Mouse (Mus musculus) kidney, adult 18-20 months (tissue): ENCODE measurements at regions not wholly inside any gene's neighbourhood (a gene's known extent, or its start where the extent isn't known, plus 50 kb on each side); places are given as distances from the start of the nearest gene placed in this dataset.

Source experiments
- DNase-seq: peaks from one replicate; pipeline ENCODE4 v3.0.0; 2021

DNA sequence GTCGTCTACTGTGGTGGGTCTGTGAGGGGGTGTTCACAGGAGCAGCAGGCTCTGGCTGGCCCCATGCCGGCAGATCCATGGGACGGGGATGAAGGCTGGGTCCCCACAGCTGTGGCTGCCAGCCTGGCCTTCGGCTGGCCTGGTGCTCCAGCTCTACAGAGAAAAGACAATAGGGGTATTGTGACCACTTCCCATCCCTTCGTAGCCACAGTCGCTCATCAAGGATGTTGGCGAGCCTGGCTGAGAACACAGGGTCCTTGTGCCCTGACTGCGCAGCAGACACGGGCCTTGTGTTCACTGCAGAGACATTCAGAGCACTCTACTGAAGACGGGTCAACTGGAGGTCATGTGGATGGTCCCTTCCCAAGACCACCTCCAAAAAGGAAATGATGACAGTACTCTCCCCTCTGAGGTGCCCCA is 102.4 kb upstream of the 1700021F07Rik start:
- no peak for DNase-seq

DNA sequence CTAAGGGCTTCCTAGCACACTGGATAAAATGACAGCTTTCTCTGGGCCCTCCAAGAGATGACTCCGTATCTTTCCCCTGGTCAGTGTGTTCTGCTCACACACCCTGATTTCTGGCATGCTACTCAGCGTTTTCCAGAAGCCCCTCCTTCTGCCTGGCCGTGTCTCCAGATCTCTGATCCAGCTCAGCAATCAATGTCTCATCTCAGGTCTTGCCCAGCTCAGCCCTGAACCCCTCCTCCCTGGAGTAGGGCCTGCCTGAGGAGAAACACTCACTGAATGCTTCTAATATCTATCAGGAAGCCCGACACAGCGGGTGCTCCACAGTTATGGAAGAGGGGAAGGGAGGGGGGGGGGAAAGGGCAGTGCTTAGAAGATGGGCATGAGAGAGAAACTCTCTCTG is 101.9 kb upstream of the 1700021F07Rik start:
- DNase-seq: no peak

DNA sequence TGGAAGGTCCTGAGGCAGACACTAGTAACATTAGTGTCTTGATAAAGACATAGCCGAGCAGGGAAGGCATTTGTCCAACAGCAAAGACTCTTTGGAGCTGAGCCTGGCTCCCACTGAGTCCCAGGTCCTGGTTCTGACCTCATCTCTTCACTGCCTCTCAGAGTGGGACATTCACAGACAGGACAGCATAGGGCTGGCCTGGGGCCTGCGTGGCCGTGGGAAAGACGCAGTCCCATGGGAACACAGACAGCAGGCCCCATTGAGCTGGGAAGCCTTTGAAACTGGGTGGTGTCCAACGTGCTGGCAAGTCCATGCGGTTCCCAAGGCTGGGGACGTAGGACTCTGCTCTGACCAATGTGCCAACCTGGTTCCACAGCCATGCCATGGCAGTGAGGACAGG is 97.5 kb upstream of the 1700021F07Rik start:
- DNase-seq: no peak

- DNase-seq: no peak
Observed at GRCm38 (mm10) chr2:173425754-173426153, 96.6 kb upstream of the 1700021F07Rik start.

DNA sequence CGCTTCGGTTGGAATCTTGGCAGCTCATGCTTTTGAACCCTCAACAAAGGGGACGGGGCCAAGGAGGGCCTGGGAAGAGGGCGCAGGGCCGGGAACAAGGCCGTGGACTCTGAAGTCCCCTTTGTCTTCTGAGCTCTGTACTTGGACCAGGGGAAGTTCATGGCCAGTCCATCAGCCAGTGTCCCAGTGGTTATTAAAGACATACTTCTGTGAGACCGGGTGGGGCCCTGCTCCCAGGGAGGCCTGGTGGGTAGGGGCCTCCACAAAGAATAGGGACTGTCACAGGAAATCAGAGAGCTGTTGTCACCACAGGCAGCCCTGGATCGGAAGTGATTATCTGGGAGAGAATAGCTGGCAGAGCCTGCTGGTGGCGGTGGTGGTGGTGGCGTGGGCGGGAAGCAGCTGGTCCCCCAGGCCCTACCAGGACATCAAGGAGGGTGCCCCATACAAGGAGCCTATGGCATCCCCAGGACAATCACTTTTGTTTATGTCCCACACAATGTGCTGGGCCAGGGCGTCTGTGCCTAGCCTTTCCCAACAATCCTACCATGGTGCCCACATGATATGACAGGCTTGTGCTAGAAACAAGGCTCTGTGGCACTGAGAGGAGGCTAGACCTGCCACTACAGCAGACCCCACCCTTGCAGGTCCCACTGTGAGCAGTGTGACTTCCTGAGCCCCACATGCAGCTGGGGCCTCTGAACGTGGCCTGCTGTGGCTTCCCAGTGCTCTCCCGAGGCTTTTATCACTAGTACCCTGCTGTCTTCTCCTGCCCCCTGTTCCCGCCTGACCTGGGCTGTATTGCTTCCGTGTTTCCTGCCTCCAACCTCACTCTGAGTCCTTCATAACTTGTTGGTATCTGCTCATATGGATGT is 96.0 kb upstream of the 1700021F07Rik start:
- DNase-seq: no peak

GRCm38 (mm10) chr2:173427888-173428450 is 94.4 kb upstream of the 1700021F07Rik start:
- DNase-seq: no peak

- DNase-seq: no peak
Observed at GRCm38 (mm10) chr2:173431841-173432240, 90.5 kb upstream of the 1700021F07Rik start.

DNA sequence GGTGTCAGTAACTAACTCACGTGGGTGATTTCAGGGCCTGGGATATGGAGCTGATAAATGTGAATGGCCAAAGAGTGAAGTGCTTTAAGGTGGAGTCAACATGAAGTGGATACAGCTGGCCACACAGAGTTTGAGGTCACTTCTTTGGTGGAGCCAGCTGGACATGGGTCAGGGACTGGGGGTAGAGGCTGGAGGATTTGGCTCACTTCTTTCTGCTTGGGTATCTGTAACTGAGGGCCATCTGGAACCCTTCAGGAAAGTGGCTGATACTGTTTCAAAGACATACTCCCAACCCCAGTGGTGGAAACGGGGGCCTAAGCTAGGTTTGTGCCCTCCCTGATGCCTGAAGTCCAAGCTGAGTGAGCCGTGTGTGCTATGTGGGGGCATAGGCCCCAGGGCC is 90.1 kb upstream of the 1700021F07Rik start:
- DNase-seq: no peak

- no peak for DNase-seq
Observed at GRCm38 (mm10) chr2:173432886-173433624, 89.3 kb upstream of the 1700021F07Rik start.

DNA sequence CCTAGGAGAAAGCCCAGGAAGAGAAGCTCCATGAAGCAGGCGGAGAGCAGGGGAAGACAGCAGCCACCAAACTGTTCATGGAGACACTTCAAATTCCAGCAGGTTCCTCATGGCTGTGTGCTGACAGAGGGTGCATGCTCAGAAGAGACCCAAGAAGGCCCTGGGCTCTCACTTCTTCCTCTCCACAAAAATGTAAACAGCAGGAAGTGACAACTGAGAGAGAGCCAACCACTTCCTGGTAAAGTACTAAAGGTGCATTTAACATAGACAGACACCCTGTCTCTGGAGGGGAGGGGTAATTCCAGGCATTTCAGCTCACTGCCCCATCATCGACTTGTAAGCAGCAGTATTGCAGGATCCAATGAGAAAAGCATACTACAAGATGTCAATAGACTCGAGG is 85.8 kb upstream of the 1700021F07Rik start:
- DNase-seq: no peak

- DNase-seq: no peak
Observed at GRCm38 (mm10) chr2:173439031-173439430, 83.4 kb upstream of the 1700021F07Rik start.

- DNase-seq: no peak
Observed at GRCm38 (mm10) chr2:173442056-173442455, 80.3 kb upstream of the 1700021F07Rik start.

- DNase-seq: no peak
Observed at GRCm38 (mm10) chr2:173443262-173443661, 79.1 kb upstream of the 1700021F07Rik start.

- DNase-seq: no peak
Observed at GRCm38 (mm10) chr2:173444386-173444785, 78.0 kb upstream of the 1700021F07Rik start.

GRCm38 (mm10) chr2:173445039-173445438 is 77.3 kb upstream of the 1700021F07Rik start:
- DNase-seq: no peak

DNA sequence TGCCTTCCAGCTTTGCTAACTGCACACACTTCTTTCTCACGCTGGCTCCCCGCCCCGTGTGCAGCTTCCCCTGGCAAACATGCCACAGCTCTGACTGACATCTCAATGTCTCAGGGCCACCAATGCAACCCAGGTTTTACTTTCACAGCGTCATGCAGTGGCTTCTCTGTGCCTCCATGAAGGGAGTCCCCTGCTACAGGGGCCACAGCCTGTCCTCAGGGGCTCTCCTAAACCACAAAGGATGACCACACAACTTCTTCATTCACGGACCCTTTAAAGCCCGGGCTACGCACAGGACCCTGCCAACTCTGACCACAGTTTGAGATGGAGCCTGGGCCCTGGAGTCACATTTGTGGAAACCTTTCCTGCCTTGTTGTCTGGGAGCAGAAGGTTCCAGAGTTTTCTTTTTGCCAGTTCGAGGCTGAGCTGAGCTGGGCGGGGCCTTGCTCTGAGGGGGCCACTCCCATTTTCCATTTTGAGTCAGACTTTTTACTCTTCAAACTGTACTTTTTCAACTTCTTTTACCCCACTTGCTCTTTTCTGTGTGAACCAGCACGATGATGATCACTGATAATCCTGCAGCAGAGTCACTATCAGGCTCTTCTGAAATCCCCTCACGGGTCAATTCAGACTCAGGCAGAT is 73.7 kb upstream of the 1700021F07Rik start:
- no peak for DNase-seq

DNA sequence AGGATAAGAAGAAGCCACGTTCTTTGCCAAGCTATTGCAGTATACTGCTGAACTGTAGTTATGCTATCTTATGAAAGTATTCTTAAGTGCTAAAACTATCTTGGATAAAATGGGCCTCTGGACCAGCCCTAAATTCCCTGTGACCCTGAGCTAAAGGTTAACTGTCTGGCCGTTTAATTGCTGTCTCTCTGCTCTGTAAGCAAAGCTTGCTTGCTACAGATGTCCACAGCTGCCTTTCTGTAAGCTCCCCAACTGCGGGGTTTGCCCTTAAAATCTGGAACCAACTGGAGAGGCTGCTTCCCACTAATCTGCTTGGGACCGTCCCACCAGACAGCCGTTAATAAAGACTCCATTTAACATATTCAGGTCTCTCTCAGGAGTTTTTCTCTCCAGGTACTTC is 73.2 kb upstream of the 1700021F07Rik start:
- no peak for DNase-seq

DNA sequence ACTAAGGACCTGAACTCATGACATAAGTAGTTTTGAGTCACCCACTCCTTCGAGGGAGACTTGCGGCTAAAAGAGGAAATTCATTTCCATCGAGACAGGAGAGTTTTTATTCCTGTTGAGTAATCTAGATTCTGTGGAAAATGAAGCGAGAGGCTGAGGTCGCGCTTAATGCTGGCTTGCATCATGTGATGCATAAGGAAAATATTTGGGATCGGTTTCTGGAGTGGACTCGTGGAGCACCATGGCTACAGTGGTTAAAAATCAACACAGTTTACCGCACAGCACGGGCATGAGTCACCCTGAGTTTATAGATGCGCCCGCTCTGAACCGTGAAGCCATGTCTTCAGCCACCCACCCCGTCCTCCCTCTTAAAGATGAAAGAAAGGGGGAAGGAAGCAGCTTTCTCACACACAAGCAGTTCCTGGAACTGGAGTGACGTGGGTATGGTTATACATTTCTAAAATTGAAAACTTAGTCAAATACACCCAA is 70.3 kb upstream of the 1700021F07Rik start:
- DNase-seq: no peak

GRCm38 (mm10) chr2:173452800-173453199 is 69.6 kb upstream of the 1700021F07Rik start:
- no peak for DNase-seq

DNA sequence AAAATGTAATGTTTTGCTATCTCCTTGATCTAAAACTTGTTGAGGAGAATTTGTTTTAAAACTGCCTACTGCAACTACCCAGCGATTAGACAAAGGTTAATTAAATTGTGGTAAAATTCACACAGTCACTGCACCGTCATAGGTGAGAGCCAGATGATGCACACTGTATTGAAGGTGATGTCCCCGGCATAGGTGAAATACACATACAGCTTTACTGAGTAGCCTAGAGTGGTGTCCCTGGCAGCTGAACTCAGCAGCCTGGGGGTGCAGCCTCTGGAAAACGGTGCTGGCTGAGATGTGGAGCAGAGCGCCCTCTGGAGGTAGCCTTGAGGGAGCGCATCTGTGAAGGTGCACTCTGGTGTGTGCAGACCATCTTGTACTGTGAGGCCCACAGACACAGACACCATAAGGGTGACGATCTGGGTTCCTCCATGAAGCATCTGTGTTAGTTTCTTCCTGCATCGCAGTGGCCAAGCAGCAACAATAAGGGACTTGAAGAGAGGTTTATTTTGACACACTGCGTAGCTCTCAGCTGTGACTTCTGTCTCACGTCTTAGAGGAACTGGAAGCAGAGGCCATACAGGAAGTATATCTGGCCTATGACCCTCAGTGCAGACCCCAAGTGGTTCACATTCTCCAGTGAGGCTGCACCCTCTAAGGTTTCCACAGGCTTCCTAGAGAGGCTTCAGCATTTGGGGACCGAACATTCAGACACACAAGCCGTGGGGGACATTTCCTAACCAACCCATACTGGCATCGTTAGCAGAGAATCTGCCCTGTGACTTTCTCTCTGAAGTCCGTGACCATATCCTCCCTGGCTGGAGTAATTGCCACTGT is 68.6 kb upstream of the 1700021F07Rik start:
- peak; percentile 52 for DNase-seq

DNA sequence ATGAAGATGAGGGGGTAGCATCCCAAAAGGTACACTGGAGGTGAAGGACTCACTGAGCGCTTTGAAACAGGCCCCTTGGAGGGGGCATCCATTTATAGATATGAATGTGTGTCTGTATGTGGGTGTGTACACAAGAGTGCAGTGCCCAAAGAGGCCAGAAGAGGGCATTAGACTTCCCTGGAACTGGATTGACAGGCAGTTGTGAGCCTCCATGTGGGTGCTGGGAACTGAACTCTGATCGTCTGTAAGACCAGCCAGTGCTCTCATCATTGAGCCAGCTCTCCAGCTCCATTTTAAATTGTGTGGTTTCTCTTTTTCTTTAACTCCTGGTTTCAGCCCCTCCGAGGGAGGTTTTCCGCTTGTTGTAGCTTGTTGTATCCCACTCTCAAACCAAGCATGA is 67.6 kb upstream of the 1700021F07Rik start:
- no peak for DNase-seq

DNA sequence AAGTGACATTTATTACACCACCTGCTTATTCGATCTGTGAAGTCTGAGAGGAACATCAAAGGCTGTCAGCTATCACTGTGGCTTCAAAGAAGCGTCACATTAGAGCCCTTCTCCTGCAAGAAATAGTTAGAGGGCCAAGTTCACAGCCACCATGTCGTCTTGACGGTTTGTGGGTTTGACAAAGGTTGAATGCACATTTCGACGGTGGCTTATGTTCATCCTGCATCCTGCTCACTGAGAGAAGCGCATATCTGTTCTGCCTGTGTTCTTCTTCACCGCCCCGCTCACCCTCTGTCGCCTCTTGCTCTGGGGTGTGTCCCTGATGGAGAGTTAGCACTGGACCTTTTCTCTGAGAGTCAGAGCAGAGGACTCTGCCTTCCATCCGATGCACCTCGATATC is 67.2 kb upstream of the 1700021F07Rik start:
- no peak for DNase-seq
